Mouse (Mus musculus) heart, postnatal 0 days (tissue): ENCODE results near the gene Pip4k2b. TPM values are rescaled to one million over a fixed set of nuclear protein-coding genes. Genes with fewer than 3 reads are reported as not detected.

ENCODE experiments used
- ATAC-seq: fragments of 200-750 bp; cut with Nextera tagmentation; 2 replicates; pipeline ENCODE4 v1.8.0; 2017; ENCODE audit warnings: low read depth, moderate number of reproducible peaks, moderate library complexity; ENCODE audit not compliant: insufficient read depth
- DNase-seq: peaks from one replicate; pipeline ENCODE4 v3.0.0-alpha.2; 2016; ENCODE audit warnings: low spot score
- H3K27ac ChIP-seq: fragments of 300-500 bp; sonication (generic); 2 replicates; pipeline ENCODE4 v1.5.1; 2014; ENCODE audit warnings: low read depth, mild to moderate bottlenecking
- H3K27me3 ChIP-seq: fragments of 300-500 bp; sonication (generic); 2 replicates; pipeline ENCODE4 v1.6.1; 2014; ENCODE audit warnings: low read length, mixed read lengths; ENCODE audit not compliant: control insufficient read depth, insufficient read depth
- H3K36me3 ChIP-seq: fragments of 300-500 bp; sonication (generic); replicated peaks from 2 replicates; pipeline ENCODE4 v1.6.1; 2014; ENCODE audit warnings: low read length, mixed read lengths; ENCODE audit not compliant: control insufficient read depth, insufficient read depth
- H3K4me1 ChIP-seq: fragments of 300-500 bp; sonication (generic); 2 replicates; pipeline ENCODE4 v1.6.1; 2014; ENCODE audit warnings: antibody characterized with exemption; ENCODE audit not compliant: control insufficient read depth, insufficient read depth
- H3K4me2 ChIP-seq: fragments of 300-500 bp; sonication (generic); 2 replicates; pipeline ENCODE4 v1.6.1; 2014; ENCODE audit warnings: low read depth, mild to moderate bottlenecking, low read length, moderate library complexity
- H3K4me3 ChIP-seq: fragments of 300-500 bp; sonication (generic); 2 replicates; pipeline ENCODE4 v1.5.1; 2014; ENCODE audit warnings: low read depth, low read length
- H3K9ac ChIP-seq: fragments of 300-500 bp; sonication (generic); replicated peaks from 2 replicates; pipeline ENCODE4 v1.6.1; 2014; ENCODE audit warnings: low read depth, low read length, mixed read lengths
- H3K9me3 ChIP-seq: fragments of 300-500 bp; sonication (generic); replicated peaks from 2 replicates; pipeline ENCODE4 v1.6.1; 2016; ENCODE audit warnings: low read length; ENCODE audit not compliant: control insufficient read depth
- CTCF ChIP-seq: IDR thresholded peaks from 2 replicates; pipeline ENCODE4 v1.5.1; 2016; ENCODE audit warnings: antibody characterized with exemption, control low read depth, low read depth
- EP300 ChIP-seq: IDR thresholded peaks from 2 replicates; pipeline ENCODE4 v1.6.1; 2016; ENCODE audit warnings: antibody characterized with exemption, low read depth
- WGBS: fragments of 180-500 bp; shearing (Covaris S2); extraction: QIAGEN DNeasy Blood & Tissue Kit; methylation state at CpG from one replicate; pipeline ENCODE4 v1.1.7; 2014; 5-methylcytosine and 5-hydroxymethylcytosine counted together
- polyA plus RNA-seq: library from polyadenylated mRNA; unstranded; fragments of >200 nt; fragmentation: Nextera tagmentation; extraction: Ambion mirVana; gene quantifications from 2 replicates; pipeline ENCODE4 v1.2.1, GENCODE M21; 2015
- total RNA-seq: library from RNA; depleted of rRNA; stranded (reverse); fragments of >200 nt; gene quantifications from 2 replicates; pipeline ENCODE4 v1.2.3, GENCODE M21; 2014; ENCODE audit warnings: low replicate concordance

Gene Pip4k2b
- total and polyA plus RNA-seq, 2 experiments from 2014 or later = 0.79 to 12.7 TPM

GRCm38 (mm10) chr11:97678301-97678700 lies 66.2 kb downstream of the Pip4k2b start:
- no peak overlapping the region for H3K27ac ChIP-seq
- ATAC-seq (no peak), DNase-seq (no peak)
- H3K4me1 ChIP-seq = no peaks in the 10 kb centered on the region
- TF ChIP-seq EP300 (no peak), CTCF (no peak)
- no peak overlapping the region for H3K4me3 ChIP-seq
- peaks cover 84% of the 10 kb centered on the region for H3K36me3 ChIP-seq
- H3K27me3 ChIP-seq = no peaks in the 10 kb centered on the region
- no peak overlapping the region for H3K4me2 ChIP-seq
- H3K9me3 ChIP-seq = no peaks in the 10 kb centered on the region
- 87% methylated on average over 15 of the region's 15 CpGs for WGBS
- H3K9ac ChIP-seq = no peak overlapping the region; the same call in 1 of the 2 replicates

GRCm38 (mm10) chr11:97677842-97678241 lies 66.7 kb downstream of the Pip4k2b start:
- Histone ChIP-seq H3K27me3 (no peaks in the 10 kb centered on the region), H3K36me3 (peaks cover 88% of the 10 kb centered on the region), H3K4me2 (no peak overlapping the region), H3K9me3 (no peaks in the 10 kb centered on the region), H3K4me1 (no peaks in the 10 kb centered on the region), H3K4me3 (no peak overlapping the region), H3K9ac (no peak overlapping the region), H3K27ac (no peak overlapping the region)
- TF ChIP-seq CTCF (peak; percentile 21; the same call in 1 of the 2 replicates), EP300 (no peak)
- DNase-seq = no peak
- no peak for ATAC-seq
- WGBS = 77% methylated on average over 8 of the region's 8 CpGs

- Histone ChIP-seq H3K9me3 (no peaks in the 10 kb centered on the region), H3K9ac (no peak overlapping the region), H3K4me1 (no peaks in the 10 kb centered on the region), H3K27ac (no peak overlapping the region), H3K4me2 (no peak overlapping the region), H3K27me3 (no peaks in the 10 kb centered on the region), H3K36me3 (peaks cover 92% of the 10 kb centered on the region), H3K4me3 (no peak overlapping the region)
- TF ChIP-seq EP300 (no peak), CTCF (no peak)
- ATAC-seq (no peak), DNase-seq (no peak)
- 64% methylated on average over 15 of the region's 15 CpGs for WGBS
Observed at GRCm38 (mm10) chr11:97677381-97677780, 67.1 kb downstream of the Pip4k2b start.

- DNase-seq (no peak), ATAC-seq (no peak)
- WGBS = 68% methylated on average over 14 of the region's 15 CpGs
- Histone ChIP-seq H3K27ac (no peak overlapping the region), H3K4me3 (no peak overlapping the region), H3K9me3 (no peaks in the 10 kb centered on the region), H3K36me3 (peaks cover 92% of the 10 kb centered on the region), H3K27me3 (no peaks in the 10 kb centered on the region), H3K9ac (no peak overlapping the region), H3K4me2 (no peak overlapping the region), H3K4me1 (no peaks in the 10 kb centered on the region)
- TF ChIP-seq EP300 (no peak), CTCF (no peak)
Observed at GRCm38 (mm10) chr11:97676050-97676754, 68.3 kb downstream of the Pip4k2b start.

GRCm38 (mm10) chr11:97673148-97673547 lies 71.4 kb downstream of the Pip4k2b start:
- H3K4me3 ChIP-seq = no peak overlapping the region
- no peak overlapping the region for H3K27ac ChIP-seq
- ATAC-seq (no peak), DNase-seq (no peak)
- peaks cover 16% of the 10 kb centered on the region for H3K4me1 ChIP-seq
- 87% methylated on average over 11 of the region's 11 CpGs for WGBS
- no peak overlapping the region for H3K9ac ChIP-seq
- TF ChIP-seq EP300 = no peak
- TF ChIP-seq CTCF = no peak
- H3K9me3 ChIP-seq = no peaks in the 10 kb centered on the region
- no peaks in the 10 kb centered on the region for H3K27me3 ChIP-seq
- H3K36me3 ChIP-seq = peaks cover 89% of the 10 kb centered on the region
- no peak overlapping the region for H3K4me2 ChIP-seq

- Histone ChIP-seq H3K4me3 (no peak overlapping the region), H3K4me1 (peaks cover 16% of the 10 kb centered on the region), H3K36me3 (peaks cover 87% of the 10 kb centered on the region), H3K4me2 (no peak overlapping the region), H3K9me3 (no peaks in the 10 kb centered on the region), H3K27me3 (no peaks in the 10 kb centered on the region), H3K9ac (no peak overlapping the region), H3K27ac (no peak overlapping the region)
- no peak for ATAC-seq
- DNase-seq = no peak
- 77% methylated on average over 2 of the region's 2 CpGs for WGBS
- no peak for TF ChIP-seq CTCF
- TF ChIP-seq EP300 = no peak
Observed at GRCm38 (mm10) chr11:97671177-97671527, 73.4 kb downstream of the Pip4k2b start.
